Mouse (Mus musculus) myocyte (in vitro differentiated cells): Measurements from ENCODE around the gene Letmd1. TPM values are rescaled to one million over a fixed set of nuclear protein-coding genes. Genes with fewer than 3 reads are reported as not detected.

Experiments used
- H3K27me3 ChIP-seq: one replicate; pipeline ENCODE4 v1.6.1; 2011; ENCODE audit not compliant: control insufficient read depth, insufficient read depth, insufficient read length
- H3K36me3 ChIP-seq: one replicate; pipeline ENCODE4 v1.6.1; 2011; ENCODE audit not compliant: control insufficient read depth, insufficient read depth
- H3K4me2 ChIP-seq: one replicate; pipeline ENCODE4 v1.6.1; 2011; ENCODE audit warnings: low read depth, control low read depth
- H3K4me3 ChIP-seq: one replicate; pipeline ENCODE4 v1.5.1; 2011; ENCODE audit warnings: mild to moderate bottlenecking, control low read depth, moderate library complexity
- H3K79me2 ChIP-seq: one replicate; pipeline ENCODE4 v1.6.1; 2011; ENCODE audit not compliant: control insufficient read depth, insufficient read depth
- H3ac ChIP-seq: one replicate; pipeline ENCODE4 v1.6.1; 2011; ENCODE audit not compliant: control insufficient read depth, insufficient read length
- CEBPB ChIP-seq: IDR thresholded peaks from 2 replicates; pipeline ENCODE4 v1.6.1; 2011; ENCODE audit warnings: mild to moderate bottlenecking, moderate library complexity; ENCODE audit not compliant: poor library complexity, insufficient read depth, severe bottlenecking
- E2F4 ChIP-seq: IDR thresholded peaks from one replicate; pipeline ENCODE4 v1.6.1; 2011; ENCODE audit warnings: mild to moderate bottlenecking, control low read depth, moderate library complexity; ENCODE audit not compliant: insufficient read depth
- MAX ChIP-seq: IDR thresholded peaks from one replicate; pipeline ENCODE4 v1.6.1; 2011; ENCODE audit warnings: low read depth, mild to moderate bottlenecking, control low read depth
- MYOD1 ChIP-seq, 3 experiments: IDR thresholded peaks; one replicate each; pipeline ENCODE4 v1.6.1; 2011; ENCODE audit warnings: control low read depth in 2 of 3, low read depth in 2 of 3, mild to moderate bottlenecking in 2 of 3, moderate library complexity in 1 of 3; ENCODE audit not compliant: insufficient read length in 2 of 3, control insufficient read depth in 1 of 3
- MYOG ChIP-seq, 3 experiments: IDR thresholded peaks; one replicate each; pipeline ENCODE4 v1.6.1; 2011; ENCODE audit warnings: control low read depth in 2 of 3, low read depth in 2 of 3, mild to moderate bottlenecking in 2 of 3; ENCODE audit not compliant: insufficient read length in 2 of 3, control insufficient read depth in 1 of 3, insufficient read depth in 1 of 3
- POLR2A ChIP-seq: IDR thresholded peaks from one replicate; pipeline ENCODE4 v1.6.1; 2011; ENCODE audit warnings: low read depth, mild to moderate bottlenecking, control low read depth, moderate library complexity; ENCODE audit not compliant: insufficient read length
- POLR2AphosphoS2 ChIP-seq: IDR thresholded peaks from one replicate; pipeline ENCODE4 v1.6.1; 2011; ENCODE audit warnings: low read depth, control low read depth; ENCODE audit not compliant: insufficient read length
- REST ChIP-seq: IDR thresholded peaks from one replicate; pipeline ENCODE4 v1.6.1; 2011; ENCODE audit warnings: mild to moderate bottlenecking, control low read depth, moderate library complexity; ENCODE audit not compliant: insufficient read depth, insufficient read length
- SRF ChIP-seq: IDR thresholded peaks from one replicate; pipeline ENCODE4 v1.6.1; 2011; ENCODE audit warnings: low read depth; ENCODE audit not compliant: control insufficient read depth, insufficient read length
- TCF12 ChIP-seq: IDR thresholded peaks from one replicate; pipeline ENCODE4 v1.6.1; 2011; ENCODE audit warnings: mild to moderate bottlenecking, control low read depth; ENCODE audit not compliant: poor library complexity, insufficient read depth, severe bottlenecking
- TCF3 ChIP-seq: IDR thresholded peaks from one replicate; pipeline ENCODE4 v1.6.1; 2011; ENCODE audit warnings: low read depth, control low read depth; ENCODE audit not compliant: insufficient read length
- USF1 ChIP-seq: IDR thresholded peaks from one replicate; pipeline ENCODE4 v1.6.1; 2011; ENCODE audit warnings: low read depth, mild to moderate bottlenecking, control low read depth, moderate library complexity
- polyA plus RNA-seq: library from polyadenylated mRNA; unstranded; fragments of >200 nt; fragmentation: generic; extraction: Trizol; gene quantifications from one replicate; pipeline ENCODE4 v1.2.1, GENCODE M21; 2012; ENCODE audit warnings: missing spikeins

The Letmd1 gene
- polyA plus RNA-seq, 1 experiment, result 24.8 TPM

DNA sequence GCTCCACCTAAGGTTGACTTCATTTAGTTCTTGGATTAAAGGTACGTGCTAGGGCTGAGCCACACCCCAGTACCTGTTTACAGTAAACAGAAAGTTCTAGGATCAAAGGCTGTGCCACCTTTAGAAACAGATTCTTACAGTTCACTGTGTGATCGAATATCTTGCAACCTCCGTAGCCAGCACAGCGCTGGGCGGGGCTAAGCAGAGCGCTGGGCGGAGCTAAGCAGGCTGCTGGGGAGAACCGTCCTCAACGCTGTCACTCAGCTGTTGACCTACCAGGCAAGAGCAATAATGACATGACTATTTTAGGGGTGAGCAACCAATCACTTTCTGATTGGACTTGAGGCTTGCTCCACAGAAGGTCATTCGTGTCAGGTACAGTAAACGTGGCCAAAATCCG, 7.9 kb upstream of the Letmd1 start:
- H3K79me2 ChIP-seq, result no peaks in the 10 kb centered on the region
- TF ChIP-seq TCF3 (no peak), MYOD1 (IDR thresholded peaks at IDR 0.05; ENCODE audit: control insufficient read depth in 1 of 3, insufficient read length in 2 of 3, low read depth in 2 of 3) (no peak), CEBPB (no peak), POLR2AphosphoS2 (no peak), USF1 (no peak), REST (no peak), SRF (no peak), MAX (no peak), POLR2A (no peak), MYOG (IDR thresholded peaks at IDR 0.05; ENCODE audit: control insufficient read depth in 1 of 3, insufficient read depth in 1 of 3, insufficient read length in 2 of 3, low read depth in 2 of 3) (no peak), TCF12 (no peak), E2F4 (no peak)
- H3K36me3 ChIP-seq, result no peaks in the 10 kb centered on the region
- H3ac ChIP-seq, result no peak overlapping the region
- no peaks in the 10 kb centered on the region for H3K27me3 ChIP-seq
- no peak overlapping the region for H3K4me2 ChIP-seq
- H3K4me3 ChIP-seq, result no peak overlapping the region

DNA sequence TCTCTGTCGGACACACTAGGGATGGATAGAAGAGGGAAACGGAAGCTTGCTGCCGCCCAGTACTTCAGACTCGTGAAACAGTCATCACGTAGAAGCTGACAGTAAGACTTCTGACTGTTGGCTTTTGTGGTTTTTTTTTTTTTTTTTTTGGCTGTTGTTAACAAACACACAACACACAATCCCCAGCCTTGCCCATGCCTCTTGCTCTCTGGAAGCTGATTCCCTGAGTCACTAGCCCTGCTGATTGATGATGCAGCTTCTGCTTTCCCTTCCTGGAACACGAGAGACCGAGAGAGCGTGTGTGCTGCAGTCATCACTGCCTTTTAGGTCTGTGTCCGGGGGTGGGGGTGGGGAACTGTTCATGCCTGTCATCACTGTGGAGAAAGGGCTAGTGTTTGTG, 7.2 kb upstream of the Letmd1 start:
- Histone ChIP-seq H3K4me2 (peak overlapping the region; percentile 16), H3ac (no peak overlapping the region), H3K27me3 (no peaks in the 10 kb centered on the region), H3K79me2 (no peaks in the 10 kb centered on the region), H3K36me3 (no peaks in the 10 kb centered on the region), H3K4me3 (no peak overlapping the region)
- TF ChIP-seq MYOD1 (IDR thresholded peaks at IDR 0.05; ENCODE audit: control insufficient read depth in 1 of 3, insufficient read length in 2 of 3, low read depth in 2 of 3) (no peak), MYOG (IDR thresholded peaks at IDR 0.05; ENCODE audit: control insufficient read depth in 1 of 3, insufficient read depth in 1 of 3, insufficient read length in 2 of 3, low read depth in 2 of 3) (no peak), MAX (no peak), POLR2AphosphoS2 (no peak)

DNA sequence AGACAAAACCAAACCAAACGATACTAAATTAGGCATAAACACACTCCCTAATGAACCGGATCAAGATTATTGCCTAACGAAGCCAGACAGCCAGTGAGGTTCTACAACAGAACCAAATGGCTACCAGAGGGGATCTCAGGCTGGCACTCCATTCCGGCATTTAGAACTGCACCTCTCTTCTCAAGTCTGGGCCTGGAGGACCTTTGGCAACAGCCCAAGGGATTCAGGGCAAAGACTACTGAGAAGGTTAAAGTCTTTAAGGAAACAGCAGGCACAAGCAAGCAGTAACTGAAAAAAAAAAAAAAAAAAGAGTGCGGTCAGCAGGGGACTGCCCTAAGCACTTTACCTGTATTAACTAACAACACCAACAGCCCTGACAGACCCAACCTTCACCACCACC, 6.7 kb upstream of the Letmd1 start:
- Histone ChIP-seq H3K79me2 (no peaks in the 10 kb centered on the region), H3K4me3 (no peak overlapping the region), H3ac (no peak overlapping the region), H3K27me3 (no peaks in the 10 kb centered on the region), H3K36me3 (no peaks in the 10 kb centered on the region), H3K4me2 (peak overlapping the region; percentile 16)
- TF ChIP-seq MAX, result no peak

DNA sequence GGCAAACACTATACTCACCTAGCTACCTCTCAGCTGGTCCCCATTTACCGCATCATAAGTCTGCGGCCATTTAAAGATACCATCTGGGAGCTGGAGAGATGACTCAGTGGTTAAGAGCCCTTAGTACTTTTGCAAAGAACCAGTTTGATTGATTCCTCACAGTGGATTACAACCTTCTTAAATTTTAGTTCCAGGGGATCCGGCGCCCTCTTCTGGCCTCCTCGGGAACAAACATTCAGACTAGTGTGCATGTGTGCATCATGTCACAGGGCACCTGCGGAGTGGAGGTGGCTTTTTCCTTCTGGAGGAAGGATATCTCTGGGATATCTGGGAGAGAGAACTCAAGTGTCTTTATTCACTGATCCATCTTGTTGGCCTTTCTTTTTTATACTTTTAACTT, 5.1 kb upstream of the Letmd1 start:
- TF ChIP-seq MYOG (IDR thresholded peaks at IDR 0.05; ENCODE audit: control insufficient read depth in 1 of 3, insufficient read depth in 1 of 3, insufficient read length in 2 of 3, low read depth in 2 of 3) (no peak), TCF3 (no peak), POLR2AphosphoS2 (no peak), E2F4 (no peak), MAX (no peak), SRF (no peak), TCF12 (no peak), MYOD1 (IDR thresholded peaks at IDR 0.05; ENCODE audit: control insufficient read depth in 1 of 3, insufficient read length in 2 of 3, low read depth in 2 of 3) (no peak), POLR2A (no peak), USF1 (no peak), CEBPB (no peak), REST (no peak)
- H3K36me3 ChIP-seq, result no peaks in the 10 kb centered on the region
- H3K4me3 ChIP-seq, result no peak overlapping the region

DNA sequence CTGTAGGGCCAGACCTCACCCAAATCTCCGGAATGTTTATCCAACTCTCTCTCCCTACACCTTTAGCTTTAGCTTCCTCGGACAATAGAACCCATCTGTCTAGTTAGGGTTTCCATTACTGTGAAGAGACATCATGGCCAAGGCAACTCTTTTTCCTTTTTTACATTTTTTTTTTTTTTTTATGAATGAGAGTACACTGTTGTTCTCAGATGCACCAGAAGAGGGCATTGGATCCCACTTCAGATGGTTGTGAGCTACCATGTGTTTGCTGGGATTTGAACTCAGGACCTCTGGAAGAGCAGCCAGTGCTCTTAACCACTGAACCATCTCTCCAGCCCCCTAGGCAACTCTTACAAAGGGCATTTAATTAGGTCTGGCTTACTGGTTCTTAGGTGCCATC, 3.4 kb upstream of the Letmd1 start:
- Histone ChIP-seq H3K27me3 (no peaks in the 10 kb centered on the region), H3K36me3 (no peaks in the 10 kb centered on the region), H3K4me2 (no peak overlapping the region), H3K4me3 (no peak overlapping the region), H3K79me2 (no peaks in the 10 kb centered on the region), H3ac (no peak overlapping the region)
- no peak for TF ChIP-seq TCF3

More for the DNA sequence above, 5.1 kb upstream of the Letmd1 start:
- Histone ChIP-seq H3K79me2 (no peaks in the 10 kb centered on the region), H3K4me2 (no peak overlapping the region), H3K27me3 (no peaks in the 10 kb centered on the region), H3ac (no peak overlapping the region)

DNA sequence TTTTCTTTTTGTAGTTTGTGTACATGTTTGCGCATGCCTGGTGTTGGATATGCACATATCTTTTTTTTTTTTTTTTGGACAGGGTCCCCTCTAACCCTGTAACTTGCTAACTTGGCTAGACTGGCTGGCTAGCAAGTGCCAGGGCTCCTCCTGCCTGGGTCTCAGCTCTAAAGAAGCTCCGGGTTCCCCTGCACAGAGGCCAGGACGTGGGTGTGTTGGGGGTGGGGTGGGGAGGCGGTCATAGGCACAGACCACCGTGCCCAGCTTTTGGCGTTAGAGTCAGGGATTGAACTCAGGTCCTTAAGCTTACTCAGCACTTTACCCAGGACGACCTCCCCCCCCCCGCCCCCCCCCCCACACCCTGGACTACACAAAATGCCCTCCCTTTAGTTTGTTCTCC, 1.1 kb upstream of the Letmd1 start:
- TF ChIP-seq REST, result no peak
- no peak for TF ChIP-seq MYOD1 (IDR thresholded peaks at IDR 0.05; ENCODE audit: control insufficient read depth in 1 of 3, insufficient read length in 2 of 3, low read depth in 2 of 3)
- no peak for TF ChIP-seq MYOG (IDR thresholded peaks at IDR 0.05; ENCODE audit: control insufficient read depth in 1 of 3, insufficient read depth in 1 of 3, insufficient read length in 2 of 3, low read depth in 2 of 3)
- no peak for TF ChIP-seq USF1
- TF ChIP-seq POLR2A, result no peak
- TF ChIP-seq TCF3, result no peak
- TF ChIP-seq TCF12, result no peak
- no peak for TF ChIP-seq CEBPB
- Histone ChIP-seq H3K4me3 (peak overlapping the region; percentile 52), H3K27me3 (no peaks in the 10 kb centered on the region), H3ac (no peak overlapping the region), H3K4me2 (peak overlapping the region; percentile 87), H3K79me2 (no peaks in the 10 kb centered on the region), H3K36me3 (peaks cover 3% of the 10 kb centered on the region)
